Mouse (Mus musculus) liver, embryonic 15.5 days (tissue): ENCODE data around the gene Rab27a. TPM values are rescaled to one million over a fixed set of nuclear protein-coding genes. Genes with fewer than 3 reads are reported as not detected.
A peak's percentile ranks its signal among the peaks of the same experiment; 100 is the strongest.
"Not testable (repeated sequence)": the region's sequence is repeated elsewhere in the genome, so short reads cannot be mapped to it uniquely, and the experiment has no call there.

Source experiments
- ATAC-seq: fragments of 200-750 bp; cut with Nextera tagmentation; 2 replicates; pipeline ENCODE4 v1.8.0; 2017; ENCODE audit warnings: moderate number of reproducible peaks, mild to moderate bottlenecking, moderate library complexity; ENCODE audit not compliant: insufficient read depth
- H3K27ac ChIP-seq: fragments of 300-500 bp; sonication (generic); replicated peaks from 2 replicates; pipeline ENCODE4 v1.5.1; 2015; ENCODE audit warnings: mild to moderate bottlenecking, inconsistent platforms
- H3K27me3 ChIP-seq: fragments of 300-500 bp; sonication (generic); 2 replicates; pipeline ENCODE4 v1.6.1; 2015; ENCODE audit warnings: mild to moderate bottlenecking, inconsistent platforms
- H3K36me3 ChIP-seq: fragments of 300-500 bp; sonication (generic); replicated peaks from 2 replicates; pipeline ENCODE4 v1.6.1; 2015; ENCODE audit warnings: moderate library complexity, mild to moderate bottlenecking, inconsistent platforms
- H3K4me1 ChIP-seq: fragments of 300-500 bp; sonication (generic); replicated peaks from 2 replicates; pipeline ENCODE4 v1.6.1; 2015; ENCODE audit warnings: inconsistent platforms
- H3K4me2 ChIP-seq: fragments of 300-500 bp; sonication (generic); 2 replicates; pipeline ENCODE4 v1.6.1; 2015; ENCODE audit warnings: moderate library complexity, mild to moderate bottlenecking, inconsistent platforms
- H3K4me3 ChIP-seq: fragments of 300-500 bp; sonication (generic); replicated peaks from 2 replicates; pipeline ENCODE4 v1.5.1; 2015; ENCODE audit warnings: mild to moderate bottlenecking, inconsistent platforms
- H3K9ac ChIP-seq: fragments of 300-500 bp; sonication (generic); 2 replicates; pipeline ENCODE4 v1.6.1; 2015; ENCODE audit warnings: moderate library complexity, mild to moderate bottlenecking, inconsistent platforms
- H3K9me3 ChIP-seq: fragments of 300-500 bp; sonication (generic); replicated peaks from 2 replicates; pipeline ENCODE4 v1.6.1; 2016; ENCODE audit warnings: inconsistent platforms
- WGBS: fragments of 180-500 bp; shearing (Covaris S2); methylation state at CpG from one replicate; pipeline ENCODE4 v1.1.7; 2015; ENCODE audit warnings: mixed read lengths; ENCODE audit not compliant: insufficient replicate concordance; 5-methylcytosine and 5-hydroxymethylcytosine counted together
- polyA plus RNA-seq: library from polyadenylated mRNA; unstranded; fragments of >200 nt; fragmentation: Nextera tagmentation; extraction: Ambion mirVana; gene quantifications from 2 replicates; pipeline ENCODE4 v1.2.1, GENCODE M21; 2015

Gene Rab27a
- polyA plus RNA-seq, 1 experiment from 2014 or later, result 6.6 TPM

DNA sequence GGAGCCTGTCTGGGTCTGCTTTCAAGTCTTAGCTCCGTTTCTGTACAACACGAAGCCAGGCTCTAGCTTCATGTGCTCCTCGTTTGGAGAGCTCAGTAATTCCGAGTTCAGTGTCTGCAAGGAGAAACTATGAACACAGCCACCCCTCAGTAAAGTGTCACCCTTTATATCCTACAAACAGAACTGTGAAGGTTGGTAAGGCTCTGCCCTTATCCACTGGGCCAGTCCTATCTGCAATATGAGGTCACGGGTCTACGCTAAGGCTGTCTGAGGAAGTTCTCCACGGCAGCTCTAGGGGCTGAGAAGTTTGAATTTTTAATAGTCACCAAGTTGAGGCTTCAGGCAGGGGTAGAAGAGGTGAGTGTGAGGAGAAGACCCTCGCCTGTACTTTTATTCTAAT, 27.8 kb downstream of the Rab27a start:
- H3K4me1 ChIP-seq, result peaks cover 15% of the 10 kb centered on the region
- H3K27ac ChIP-seq, result 0 out of 2 replicates have a peak overlapping the region, but pooled peaks have one; percentile 21
- no peak for ATAC-seq
- H3K9ac ChIP-seq, result no peak overlapping the region
- no peaks in the 10 kb centered on the region for H3K9me3 ChIP-seq
- no peak overlapping the region for H3K4me3 ChIP-seq
- H3K36me3 ChIP-seq, result no peaks in the 10 kb centered on the region
- no peaks in the 10 kb centered on the region for H3K27me3 ChIP-seq
- 36% methylated on average over 8 of the region's 8 CpGs for WGBS
- H3K4me2 ChIP-seq, result no peak overlapping the region

DNA sequence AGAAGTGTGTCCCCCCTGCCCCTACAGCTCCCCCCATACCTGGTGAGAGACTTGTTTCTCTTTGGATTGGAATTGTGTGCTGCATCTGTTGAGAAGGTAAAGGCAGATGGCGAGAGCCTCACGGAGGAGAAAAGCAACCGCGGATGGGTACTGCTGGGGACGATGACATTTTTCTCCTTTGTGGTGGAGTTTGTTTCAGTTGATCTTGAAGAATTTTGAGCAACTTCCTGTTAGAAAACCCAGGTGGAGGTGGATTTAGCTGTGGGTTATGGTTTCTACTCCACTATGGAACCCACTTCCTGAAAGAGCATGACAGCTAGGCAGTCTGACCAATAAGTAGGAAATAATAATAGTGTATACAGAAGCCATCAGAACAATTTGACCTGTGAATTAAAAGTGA, 28.5 kb downstream of the Rab27a start:
- H3K9me3 ChIP-seq, result no peaks in the 10 kb centered on the region
- H3K9ac ChIP-seq, result no peak overlapping the region
- WGBS, result 34% methylated on average over 5 of the region's 5 CpGs
- no peak overlapping the region for H3K4me3 ChIP-seq
- no peaks in the 10 kb centered on the region for H3K27me3 ChIP-seq
- ATAC-seq, result no peak
- no peak overlapping the region for H3K4me2 ChIP-seq
- H3K27ac ChIP-seq, result peak overlapping the region; percentile 21; the same call in 1 of the 2 replicates
- H3K36me3 ChIP-seq, result no peaks in the 10 kb centered on the region
- peaks cover 7% of the 10 kb centered on the region for H3K4me1 ChIP-seq

DNA sequence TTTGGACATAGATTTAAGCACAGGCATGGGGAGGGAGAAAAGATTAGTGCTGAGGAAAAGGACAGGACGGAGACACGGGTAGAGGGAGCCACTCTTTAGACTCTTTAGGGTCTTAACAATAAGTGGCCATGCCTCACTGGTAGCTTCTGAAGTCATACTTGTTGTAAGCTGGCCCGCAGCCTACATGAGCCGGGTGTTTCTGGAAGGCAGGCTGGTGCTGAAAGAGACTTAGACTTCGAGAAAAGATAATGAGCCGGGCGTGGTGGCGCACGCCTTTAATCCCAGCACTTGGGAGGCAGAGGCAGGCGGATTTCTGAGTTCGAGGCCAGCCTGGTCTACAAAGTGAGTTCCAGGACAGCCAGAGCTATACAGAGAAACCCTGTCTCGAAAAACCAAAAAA, 34.7 kb downstream of the Rab27a start:
- not testable (repeated sequence) for H3K36me3 ChIP-seq, H3K9ac ChIP-seq, H3K27ac ChIP-seq, ATAC-seq, H3K4me2 ChIP-seq, H3K4me3 ChIP-seq, H3K9me3 ChIP-seq, H3K27me3 ChIP-seq, H3K4me1 ChIP-seq
- WGBS, result 67% methylated on average over 11 of the region's 12 CpGs

DNA sequence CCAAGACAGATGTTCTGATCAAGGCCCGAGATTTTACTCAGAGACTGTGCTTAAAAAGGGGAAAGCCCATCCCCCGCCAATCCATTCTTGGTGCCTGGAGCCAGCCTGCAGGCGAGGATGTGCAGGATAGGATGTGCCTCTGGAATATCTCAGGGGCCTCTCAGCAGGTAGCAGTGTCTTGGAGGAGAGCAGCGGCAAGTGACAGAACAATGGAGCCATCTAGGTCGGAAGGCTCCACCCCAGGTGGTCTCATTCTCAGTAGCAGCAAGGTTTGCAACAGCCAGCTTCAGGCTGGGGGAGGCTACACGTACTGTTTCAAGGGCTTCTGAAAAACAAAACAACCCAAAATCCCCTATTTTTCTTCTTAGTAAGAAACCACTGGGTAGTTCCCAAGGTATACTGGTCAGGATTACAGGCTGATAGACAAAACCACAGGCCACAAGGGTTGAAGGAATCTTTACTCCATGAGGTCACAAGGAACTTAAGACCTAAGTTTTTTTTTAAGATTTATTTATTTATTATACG, 35.2 kb downstream of the Rab27a start:
- Histone ChIP-seq H3K4me2 (no peak overlapping the region), H3K9me3 (no peaks in the 10 kb centered on the region), H3K27ac (no peak overlapping the region), H3K9ac (no peak overlapping the region), H3K4me1 (no peaks in the 10 kb centered on the region), H3K27me3 (no peaks in the 10 kb centered on the region), H3K36me3 (no peaks in the 10 kb centered on the region), H3K4me3 (no peak overlapping the region)
- 57% methylated on average over 7 of the region's 7 CpGs for WGBS
- no peak for ATAC-seq

DNA sequence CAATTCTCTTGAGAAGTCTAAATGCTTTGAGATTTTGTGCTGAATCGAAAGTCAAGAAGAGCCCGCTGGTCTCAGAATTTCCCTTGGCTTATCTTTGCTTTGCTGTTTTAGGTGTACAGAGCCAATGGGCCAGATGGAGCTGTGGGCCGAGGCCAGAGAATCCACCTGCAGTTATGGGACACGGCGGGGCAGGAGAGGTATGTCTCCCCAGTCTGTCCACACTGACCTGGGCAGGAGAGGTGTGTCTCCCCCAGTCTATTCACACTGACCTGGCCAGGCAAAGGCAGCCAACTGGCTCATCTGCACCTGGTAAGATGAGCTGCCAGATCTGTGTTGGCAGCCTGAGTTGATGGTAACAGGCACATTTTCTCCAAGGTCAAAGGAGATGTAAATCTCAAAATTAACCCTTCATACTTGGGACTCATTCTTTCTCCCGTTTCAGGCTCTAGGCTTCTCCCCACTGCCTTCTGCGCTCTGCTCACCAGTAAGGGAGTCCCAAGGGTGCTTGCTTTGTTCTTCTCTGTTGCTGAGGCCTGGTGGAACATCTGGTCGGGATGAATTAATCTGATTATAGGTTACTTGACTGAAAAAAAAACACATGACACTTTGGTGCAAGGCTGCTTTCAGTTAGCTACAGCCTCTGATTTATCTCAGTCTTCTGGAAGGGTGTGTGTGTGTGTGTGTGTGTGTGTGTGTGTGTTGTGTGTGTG, 37.8 kb downstream of the Rab27a start:
- Histone ChIP-seq H3K27ac (no peak overlapping the region), H3K4me3 (no peak overlapping the region), H3K36me3 (0 out of 2 replicates have a peak, but pooled peaks cover 3% of the 10 kb centered on the region), H3K4me2 (no peak overlapping the region), H3K9me3 (no peaks in the 10 kb centered on the region), H3K27me3 (no peaks in the 10 kb centered on the region), H3K9ac (no peak overlapping the region), H3K4me1 (peaks cover 12% of the 10 kb centered on the region; the same call in 1 of the 2 replicates)
- ATAC-seq, result no peak
- 68% methylated on average over 8 of the region's 8 CpGs for WGBS

DNA sequence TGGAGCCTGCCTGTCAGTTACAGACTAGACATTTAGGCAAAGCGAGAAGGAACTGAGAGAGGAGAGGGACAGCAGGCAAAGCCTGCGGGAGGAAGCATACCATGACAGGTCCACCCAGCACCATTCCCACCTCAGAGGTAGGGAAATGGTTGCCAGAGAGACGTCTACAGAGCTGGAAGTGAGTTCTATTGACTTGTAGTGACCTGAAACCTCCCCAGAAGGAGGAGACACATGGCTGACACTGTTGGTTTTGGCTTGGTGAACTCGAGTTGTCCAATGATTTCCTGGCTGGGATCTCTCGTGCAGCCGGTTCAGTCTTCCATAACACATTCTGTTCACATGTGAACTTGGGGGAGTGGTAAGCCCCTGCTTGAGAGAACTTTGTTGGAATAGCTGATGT, 39.3 kb downstream of the Rab27a start:
- Histone ChIP-seq H3K9ac (no peak overlapping the region), H3K27ac (no peak overlapping the region), H3K4me2 (no peak overlapping the region), H3K36me3 (0 out of 2 replicates have a peak, but pooled peaks cover 3% of the 10 kb centered on the region), H3K4me3 (no peak overlapping the region), H3K9me3 (no peaks in the 10 kb centered on the region), H3K4me1 (peaks cover 12% of the 10 kb centered on the region; the same call in 1 of the 2 replicates), H3K27me3 (no peaks in the 10 kb centered on the region)
- 54% methylated on average over 6 of the region's 6 CpGs for WGBS
- no peak for ATAC-seq

DNA sequence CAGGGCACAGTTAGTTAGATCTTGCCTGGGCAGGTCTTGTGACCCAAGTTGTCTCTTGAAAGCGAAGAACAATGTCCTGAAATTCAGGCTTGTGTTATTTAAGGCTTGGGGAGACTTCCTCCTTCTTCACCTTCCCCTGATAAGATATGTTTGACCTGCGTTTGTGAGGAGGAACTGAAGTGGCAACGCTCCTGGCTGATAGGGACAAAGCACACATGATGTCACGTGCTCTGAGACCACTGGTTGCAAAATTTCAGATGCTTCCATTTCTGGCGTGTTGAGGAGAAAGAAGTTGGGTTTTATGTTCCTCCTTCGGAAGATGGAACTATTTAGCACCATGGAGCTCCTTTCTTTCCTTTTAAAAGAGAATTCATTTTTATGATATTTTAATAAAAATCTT, 41.2 kb downstream of the Rab27a start:
- Histone ChIP-seq H3K4me3 (no peak overlapping the region), H3K27me3 (no peaks in the 10 kb centered on the region), H3K27ac (peak overlapping the region; percentile 51; the same call in 1 of the 2 replicates), H3K36me3 (0 out of 2 replicates have a peak, but pooled peaks cover 3% of the 10 kb centered on the region), H3K4me2 (no peak overlapping the region), H3K9ac (no peak overlapping the region), H3K9me3 (no peaks in the 10 kb centered on the region), H3K4me1 (peaks cover 12% of the 10 kb centered on the region; the same call in 1 of the 2 replicates)
- WGBS, result 11% methylated on average over 6 of the region's 6 CpGs
- no peak for ATAC-seq

DNA sequence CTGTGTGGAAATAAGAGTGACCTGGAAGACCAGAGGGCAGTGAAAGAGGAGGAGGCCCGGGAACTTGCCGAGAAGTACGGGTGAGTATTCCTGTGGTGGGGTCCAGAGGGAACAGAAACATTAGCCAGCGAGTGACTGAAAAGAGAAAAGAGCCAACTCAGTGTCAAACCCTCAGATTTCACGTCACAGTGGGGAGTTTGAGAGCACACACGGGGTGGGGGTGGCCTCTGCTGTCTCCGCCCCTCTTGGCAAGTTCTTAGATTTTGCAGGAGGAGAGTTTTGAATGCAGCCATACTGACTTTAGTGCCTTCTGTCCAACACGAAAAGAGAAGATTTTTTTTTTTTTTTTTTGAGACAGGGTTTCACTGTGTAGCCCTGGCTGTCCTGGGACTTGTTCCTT, 42.5 kb downstream of the Rab27a start:
- no peak overlapping the region for H3K9ac ChIP-seq
- WGBS, result 51% methylated on average over 8 of the region's 8 CpGs
- H3K27me3 ChIP-seq, result no peaks in the 10 kb centered on the region
- H3K4me3 ChIP-seq, result no peak overlapping the region
- H3K4me2 ChIP-seq, result no peak overlapping the region
- no peaks in the 10 kb centered on the region for H3K9me3 ChIP-seq
- ATAC-seq, result no peak
- H3K27ac ChIP-seq, result peak overlapping the region; percentile 42; the same call in 1 of the 2 replicates
- 0 out of 2 replicates have a peak, but pooled peaks cover 3% of the 10 kb centered on the region for H3K36me3 ChIP-seq
- H3K4me1 ChIP-seq, result peaks cover 12% of the 10 kb centered on the region; the same call in 1 of the 2 replicates

DNA sequence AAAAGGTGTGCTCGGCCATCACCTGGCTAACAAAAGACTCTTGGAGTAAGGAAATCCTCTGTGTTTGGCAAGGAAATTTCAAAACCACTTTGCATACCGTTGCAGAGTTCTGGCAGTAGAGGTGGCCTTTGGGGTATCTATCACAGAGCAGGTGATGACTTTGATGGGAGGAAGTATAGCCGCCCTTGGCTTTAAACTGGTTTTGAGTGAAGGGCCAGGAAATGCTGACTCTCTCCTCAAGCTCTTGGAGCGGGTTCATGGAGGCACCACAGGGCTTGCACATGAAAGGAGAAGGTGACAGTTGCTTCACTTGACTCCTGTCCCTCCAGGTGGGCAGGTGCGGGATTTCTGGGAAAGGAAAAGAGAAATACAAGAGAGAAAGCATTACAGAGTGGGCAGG, 42.9 kb downstream of the Rab27a start:
- WGBS, result 42% methylated on average over 5 of the region's 5 CpGs
- peaks cover 12% of the 10 kb centered on the region; the same call in 1 of the 2 replicates for H3K4me1 ChIP-seq
- no peak overlapping the region for H3K9ac ChIP-seq
- H3K36me3 ChIP-seq, result 0 out of 2 replicates have a peak, but pooled peaks cover 3% of the 10 kb centered on the region
- no peak overlapping the region for H3K4me3 ChIP-seq
- no peaks in the 10 kb centered on the region for H3K27me3 ChIP-seq
- no peak for ATAC-seq
- no peaks in the 10 kb centered on the region for H3K9me3 ChIP-seq
- no peak overlapping the region for H3K4me2 ChIP-seq
- no peak overlapping the region for H3K27ac ChIP-seq

DNA sequence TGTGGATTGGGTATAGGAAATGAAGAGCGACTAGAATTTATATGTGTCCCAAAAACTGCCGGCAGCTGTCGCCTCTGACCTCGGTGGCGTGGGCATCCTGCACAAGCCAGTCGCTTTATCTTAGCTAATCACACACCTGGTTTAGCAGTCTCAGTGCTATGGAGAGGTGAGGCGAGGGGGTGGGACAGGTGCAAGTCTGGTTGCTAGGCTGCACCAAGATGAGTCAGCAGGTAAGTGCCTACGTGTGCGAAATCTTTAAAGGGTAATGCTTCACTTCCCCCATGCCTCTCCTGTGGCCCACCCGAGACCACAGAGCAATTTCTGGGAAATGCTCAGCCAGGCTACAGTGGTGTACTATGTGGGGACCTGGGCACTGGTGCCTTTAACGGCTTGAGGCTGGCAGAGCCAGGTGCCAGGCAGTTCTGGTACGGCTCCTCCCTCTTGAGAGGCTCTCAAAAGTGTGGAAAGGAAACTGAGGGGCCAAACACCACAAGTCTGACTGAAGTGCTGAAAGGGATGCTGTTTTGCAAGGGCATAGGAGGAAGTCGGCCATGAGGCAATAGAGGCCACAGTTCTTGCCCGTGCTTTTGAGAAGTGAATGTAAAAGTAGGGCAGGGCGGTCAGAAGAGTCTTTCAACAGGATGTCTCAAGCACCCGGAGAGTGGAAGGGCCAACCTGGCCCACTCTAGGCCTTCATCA, 44.7 kb downstream of the Rab27a start:
- H3K27me3 ChIP-seq, result no peaks in the 10 kb centered on the region
- H3K4me1 ChIP-seq, result peaks cover 12% of the 10 kb centered on the region; the same call in 1 of the 2 replicates
- H3K27ac ChIP-seq, result peak overlapping the region; percentile 24
- H3K36me3 ChIP-seq, result 0 out of 2 replicates have a peak, but pooled peaks cover 3% of the 10 kb centered on the region
- no peak overlapping the region for H3K4me2 ChIP-seq
- no peak overlapping the region for H3K4me3 ChIP-seq
- 34% methylated on average over 16 of the region's 16 CpGs for WGBS
- peak; percentile 60 for ATAC-seq
- H3K9ac ChIP-seq, result no peak overlapping the region
- no peaks in the 10 kb centered on the region for H3K9me3 ChIP-seq

DNA sequence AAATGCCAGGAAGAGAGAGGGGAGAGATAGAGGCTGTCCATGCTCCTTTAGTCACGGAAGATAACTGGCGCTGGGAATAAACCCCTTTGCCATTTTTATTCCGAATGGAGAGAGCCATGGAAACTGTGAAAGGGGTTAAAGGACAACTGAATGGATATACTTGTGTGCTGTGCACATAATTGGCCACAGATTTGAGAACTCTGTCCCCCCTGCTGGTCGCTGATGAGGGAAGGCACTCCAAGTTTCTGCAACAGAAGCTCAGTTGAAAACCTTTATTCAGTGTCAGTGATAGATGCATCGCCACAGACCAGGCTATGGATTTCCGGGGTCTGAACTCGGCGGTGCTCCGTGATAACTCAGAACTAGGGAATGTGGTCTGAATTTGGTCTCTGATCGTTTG, 45.5 kb downstream of the Rab27a start:
- H3K27me3 ChIP-seq, result no peaks in the 10 kb centered on the region
- H3K27ac ChIP-seq, result 0 out of 2 replicates have a peak overlapping the region, but pooled peaks have one; percentile 38
- 0 out of 2 replicates have a peak, but pooled peaks cover under 1% of the 10 kb centered on the region for H3K36me3 ChIP-seq
- peaks cover 10% of the 10 kb centered on the region; the same call in 1 of the 2 replicates for H3K4me1 ChIP-seq
- no peak overlapping the region for H3K4me2 ChIP-seq
- no peak for ATAC-seq
- 71% methylated on average over 10 of the region's 10 CpGs for WGBS
- H3K4me3 ChIP-seq, result no peak overlapping the region
- H3K9me3 ChIP-seq, result no peaks in the 10 kb centered on the region
- no peak overlapping the region for H3K9ac ChIP-seq
